Mouse (Mus musculus): ENCODE results near the gene Aig1.

GRCm38 (mm10) chr10:13788057-13788456, 80.7 kb downstream of the Aig1 start:
- TF ChIP-seq CTCF (IDR thresholded peaks at IDR 0.05; ENCODE audit: extremely low read depth, insufficient read depth, insufficient read length, insufficient replicate concordance) (no peak), POLR2A (IDR thresholded peaks at IDR 0.05; ENCODE audit: low read depth, low read length) (no peak)
